Mouse (Mus musculus) G1E (cell line): ENCODE measurements around the gene Ankra2.

Experiments used
- CTCF ChIP-seq: IDR thresholded peaks from 2 replicates; pipeline ENCODE4 v1.5.1; 2012; ENCODE audit warnings: low read depth, low read length, inconsistent platforms, mixed read lengths
- GATA1 ChIP-seq: IDR thresholded peaks from 2 replicates; pipeline ENCODE4 v1.6.1; 2012; ENCODE audit warnings: borderline replicate concordance, low read length, inconsistent platforms, mixed read lengths
- POLR2AphosphoS5 ChIP-seq: IDR thresholded peaks from 2 replicates; pipeline ENCODE4 v1.6.1; 2012; ENCODE audit warnings: low read depth, low read length, inconsistent platforms; ENCODE audit not compliant: insufficient replicate concordance
- TAL1 ChIP-seq: conservative IDR thresholded peaks from 2 replicates; pipeline ENCODE4 v1.6.1; 2012; ENCODE audit warnings: low read depth, low read length, inconsistent platforms, mixed read lengths

GRCm38 (mm10) chr13:98291712-98292111 is 28.8 kb downstream of the Ankra2 start:
- TF ChIP-seq CTCF (no peak), TAL1 (no peak), GATA1 (no peak), POLR2AphosphoS5 (no peak)
